Comparison of ENCODE assay signal across 9 mouse cellular contexts in the genomic region with DNA sequence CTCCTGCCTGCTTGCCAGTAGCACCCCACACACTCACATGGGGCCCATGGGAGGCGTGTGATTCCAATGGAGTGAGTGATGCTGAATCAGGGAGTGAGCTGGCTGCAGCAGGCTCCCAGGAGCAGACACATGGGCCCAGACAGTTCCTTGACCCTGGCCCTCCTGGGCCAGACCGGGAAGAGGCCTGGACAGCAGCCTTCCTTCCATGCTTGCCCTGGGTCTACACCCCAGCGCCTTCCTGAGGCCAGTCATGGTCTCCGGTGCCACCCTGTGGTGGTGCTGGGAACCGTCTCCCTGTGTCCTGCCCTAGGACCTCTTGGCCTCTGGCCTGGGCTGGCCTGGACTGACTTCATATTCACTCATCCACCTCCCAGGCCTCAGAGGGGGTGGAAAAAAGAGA. TPM values are rescaled to one million over a fixed set of nuclear protein-coding genes. Genes with fewer than 3 reads are reported as not detected.
DNase-seq lines count a peak whose midpoint lies in the region; ATAC-seq and TF ChIP-seq lines count a peak whose summit lies in the region.
"Had no signal": no experiment of that assay in that cellular context is flagged by ENCODE, and none has a peak within 500 bp of the region (broad histone marks: within the 10 kb centered on the region; RNA-seq: fewer than 3 reads in every experiment).

No protein-coding gene starts in this region.

- 47% methylated on average over 5 of the region's 5 CpGs for whole genome bisulfite sequencing in thymus, adult 2 months
- 28% methylated on average over 5 of the region's 5 CpGs for WGBS in limb, embryonic 10.5 days

- 0 out of 2 replicates have a peak, but pooled peaks have one; percentile 24 for TF ChIP-seq CTCF in thymus, adult 2 months (IDR thresholded peaks at IDR 0.05; ENCODE audit: borderline replicate concordance, control insufficient read depth, extremely low read depth, insufficient read depth, low read length, poor library complexity)

- ATAC-seq in monocyte, adult 5-6 weeks (replicated peaks; ENCODE audit: insufficient number of reproducible peaks, low FRiP score, low TSS enrichment, poor library complexity, severe bottlenecking) = peak; percentile 66

- H3K9me3 ChIP-seq in limb, embryonic 10.5 days (replicated peaks) = no peaks in the 10 kb centered on the region

- no peaks in the 10 kb centered on the region for H3K27me3 ChIP-seq in thymus, adult 2 months (ENCODE audit: control insufficient read depth, insufficient read depth, low read length)
- 0 out of 2 replicates have a peak, but pooled peaks cover 3% of the 10 kb centered on the region for H3K27me3 ChIP-seq in limb, embryonic 10.5 days (ENCODE audit: low read depth, poor library complexity, severe bottlenecking)

- no peak overlapping the region for H3K27ac ChIP-seq in thymus, adult 2 months (ENCODE audit: control insufficient read depth, insufficient read depth, low read length)
- H3K27ac ChIP-seq in limb, embryonic 10.5 days = no peak overlapping the region
- H3K27ac ChIP-seq: macrophage had no signal

- no peaks in the 10 kb centered on the region for H3K4me1 ChIP-seq in thymus, adult 2 months (replicated peaks; ENCODE audit: control insufficient read depth, insufficient read depth, low read length)
- peaks cover 11% of the 10 kb centered on the region for H3K4me1 ChIP-seq in limb, embryonic 10.5 days

- TF ChIP-seq POLR2A in thymus, adult 2 months (IDR thresholded peaks at IDR 0.05; ENCODE audit: control insufficient read depth, extremely low read depth, insufficient read depth, low read length, poor library complexity) = no peak

- H3K36me3 ChIP-seq in thymus, adult 2 months (ENCODE audit: control insufficient read depth, insufficient read depth, low read length) = no peaks in the 10 kb centered on the region
- H3K36me3 ChIP-seq in limb, embryonic 10.5 days = peaks cover 11% of the 10 kb centered on the region

- H3K4me3 ChIP-seq in thymus, adult 2 months (ENCODE audit: control insufficient read depth, insufficient read depth, low read length) = no peak overlapping the region
- H3K4me3 ChIP-seq in limb, embryonic 10.5 days = no peak overlapping the region

- peak; percentile 26 for DNase-seq in thymus, adult 2 months
- DNase-seq in thymus, adult 18-20 months = no peak
- DNase-seq in cerebellum, postnatal 36 days = peak; percentile 75 to 80
- DNase-seq in gastrocnemius, postnatal 25 days = peak; percentile 86
- peak; percentile 80 for DNase-seq in kidney, adult 18-20 months
- DNase-seq in limb, embryonic 10.5 days (ENCODE audit: low spot score) = peak; percentile 71
- peak; percentile 28 for DNase-seq in thymus, postnatal 14 days

RNA-seq across cellular contexts. Expression of a gene that starts 58.1 kb away (rescaled TPM):
- polyA plus RNA-seq in thymus, adult 2 months (2012; rRNA removed) = 23.3 and 28.9 TPM in 2 replicates
- total RNA-seq in gastrocnemius, postnatal 25 days (2021) = 1 to 10 TPM; 2.1 to 2.6 TPM
- polyA plus RNA-seq in limb, embryonic 10.5 days (2016; fragmentation: Nextera tagmentation; extraction: Ambion mirVana) = 3.8 and 4.2 TPM in 2 replicates
- 6.0 to 7.5 TPM (median 7.2 TPM) in 3 replicates for total RNA-seq in monocyte, adult 5-6 weeks (2017)

Comparison
In these comparisons a context has a peak if more than half of its experiments do, and no peak if none do; other contexts are left out.
1. DNase-seq: peak in thymus, adult 2 months (single experiment), cerebellum, postnatal 36 days (2 of 2), gastrocnemius, postnatal 25 days (single experiment), kidney, adult 18-20 months (single experiment), limb, embryonic 10.5 days (single experiment) and thymus, postnatal 14 days (single experiment); none in thymus, adult 18-20 months (0 of 2).